Mouse (Mus musculus): Measurements from ENCODE around the gene Cnr2. TPM values are rescaled to one million over a fixed set of nuclear protein-coding genes. Genes with fewer than 3 reads are reported as not detected.

Cnr2 gene
- polyA plus RNA-seq, 1 experiment: 44.8 TPM

DNA sequence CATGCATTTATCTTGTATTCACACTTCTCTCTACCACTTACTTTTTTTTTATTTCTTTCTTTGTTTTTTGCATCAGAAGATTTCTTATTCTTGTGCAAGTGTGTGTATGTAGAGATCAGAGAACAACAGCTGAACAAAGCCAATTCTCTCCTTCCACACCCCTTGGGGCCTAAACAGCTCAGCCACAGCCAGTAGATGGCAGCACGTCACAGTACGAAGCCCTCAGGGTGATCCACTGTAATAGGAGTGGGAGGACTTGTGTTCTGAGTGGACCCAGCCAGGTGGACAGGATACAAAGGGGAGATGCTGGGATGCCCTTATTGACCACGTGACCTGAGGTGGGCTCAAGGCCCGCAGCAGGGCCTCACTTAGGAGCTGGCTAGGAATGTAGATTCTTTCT is 5.3 kb upstream of the Cnr2 start:
- DNase-seq (ENCODE audit: low read depth in 1 of 2, low spot score in 2 of 2): peak; percentile 73 to 86
- peak; percentile 95; the same call in 1 of the 2 replicates for TF ChIP-seq CTCF (IDR thresholded peaks at IDR 0.05; ENCODE audit: extremely low read depth, insufficient read depth, insufficient read length, insufficient replicate concordance)
- no peak for TF ChIP-seq POLR2A (IDR thresholded peaks at IDR 0.05; ENCODE audit: low read depth, low read length)
- Histone ChIP-seq H3K27me3 (ENCODE audit: control insufficient read depth, insufficient read depth, low read length) (no peaks in the 10 kb centered on the region), H3K4me1 (ENCODE audit: control insufficient read depth, insufficient read depth, insufficient read length) (peaks cover 5% of the 10 kb centered on the region; the same call in 1 of the 2 replicates), H3K27ac (ENCODE audit: insufficient read depth, low read length) (no peak overlapping the region), H3K4me3 (ENCODE audit: extremely low read depth, insufficient read depth, insufficient read length) (no peak overlapping the region), H3K36me3 (ENCODE audit: control insufficient read depth, insufficient read depth, low read length) (no peaks in the 10 kb centered on the region)
- 4% methylated on average over 4 of the region's 4 CpGs for WGBS

DNA sequence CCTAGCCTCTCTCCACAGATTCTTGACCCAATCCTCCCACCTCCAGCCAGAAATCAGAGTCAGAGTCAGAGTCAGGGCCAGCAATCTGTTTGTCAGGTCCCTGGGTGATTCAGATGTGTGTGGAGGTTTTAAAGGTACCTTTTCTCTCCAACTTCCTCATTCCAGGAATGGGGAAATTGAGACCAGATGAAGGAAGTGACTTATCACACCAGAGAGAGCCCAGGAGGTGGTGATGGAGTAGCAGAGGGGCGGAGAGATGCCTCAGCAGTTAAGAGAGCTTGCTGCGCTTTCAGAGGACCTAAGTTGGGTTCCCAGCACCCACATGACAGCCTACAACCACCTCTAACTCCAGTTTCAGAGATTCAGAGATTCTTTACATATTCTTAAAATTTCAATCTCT is 3.7 kb upstream of the Cnr2 start:
- no peak for TF ChIP-seq CTCF (IDR thresholded peaks at IDR 0.05; ENCODE audit: extremely low read depth, insufficient read depth, insufficient read length, insufficient replicate concordance)
- H3K27ac ChIP-seq (ENCODE audit: insufficient read depth, low read length): no peak overlapping the region
- 73% methylated on average over 2 of the region's 2 CpGs for WGBS
- no peak for DNase-seq (ENCODE audit: low read depth in 1 of 2, low spot score in 2 of 2)
- H3K27me3 ChIP-seq (ENCODE audit: control insufficient read depth, insufficient read depth, low read length): no peaks in the 10 kb centered on the region
- H3K4me3 ChIP-seq (ENCODE audit: extremely low read depth, insufficient read depth, insufficient read length): no peak overlapping the region
- no peaks in the 10 kb centered on the region for H3K36me3 ChIP-seq (ENCODE audit: control insufficient read depth, insufficient read depth, low read length)
- peaks cover 5% of the 10 kb centered on the region; the same call in 1 of the 2 replicates for H3K4me1 ChIP-seq (ENCODE audit: control insufficient read depth, insufficient read depth, insufficient read length)

GRCm38 (mm10) chr4:135892884-135893283 is 2.3 kb upstream of the Cnr2 start:
- no peak for DNase-seq (ENCODE audit: low read depth in 1 of 2, low spot score in 2 of 2)
- Histone ChIP-seq H3K4me1 (ENCODE audit: control insufficient read depth, insufficient read depth, insufficient read length) (peaks cover 12% of the 10 kb centered on the region), H3K4me3 (ENCODE audit: extremely low read depth, insufficient read depth, insufficient read length) (no peak overlapping the region), H3K36me3 (ENCODE audit: control insufficient read depth, insufficient read depth, low read length) (no peaks in the 10 kb centered on the region), H3K27ac (ENCODE audit: insufficient read depth, low read length) (no peak overlapping the region), H3K27me3 (ENCODE audit: control insufficient read depth, insufficient read depth, low read length) (no peaks in the 10 kb centered on the region)
- no peak for TF ChIP-seq POLR2A (IDR thresholded peaks at IDR 0.05; ENCODE audit: low read depth, low read length)
- peak; percentile 10; the same call in 1 of the 2 replicates for TF ChIP-seq CTCF (IDR thresholded peaks at IDR 0.05; ENCODE audit: extremely low read depth, insufficient read depth, insufficient read length, insufficient replicate concordance)
- 74% methylated on average over 4 of the region's 4 CpGs for WGBS

- WGBS: 11% methylated on average over 6 of the region's 6 CpGs
- H3K4me3 ChIP-seq (ENCODE audit: extremely low read depth, insufficient read depth, insufficient read length): peak overlapping the region; percentile 71
- H3K36me3 ChIP-seq (ENCODE audit: control insufficient read depth, insufficient read depth, low read length): no peaks in the 10 kb centered on the region
- H3K27me3 ChIP-seq (ENCODE audit: control insufficient read depth, insufficient read depth, low read length): no peaks in the 10 kb centered on the region
- peaks cover 23% of the 10 kb centered on the region for H3K4me1 ChIP-seq (ENCODE audit: control insufficient read depth, insufficient read depth, insufficient read length)
- peak in 1 of 2 experiments; percentile 63 for DNase-seq (ENCODE audit: low read depth in 1 of 2, low spot score in 2 of 2)
- peak overlapping the region; percentile 92 for H3K27ac ChIP-seq (ENCODE audit: insufficient read depth, low read length)
- TF ChIP-seq CTCF (IDR thresholded peaks at IDR 0.05; ENCODE audit: extremely low read depth, insufficient read depth, insufficient read length, insufficient replicate concordance) (no peak), POLR2A (IDR thresholded peaks at IDR 0.05; ENCODE audit: low read depth, low read length) (peak; percentile 22; the same call in 1 of the 2 replicates)
These were observed 963 bp downstream of the Cnr2 start for GRCm38 (mm10) chr4:135896157-135896556.

DNA sequence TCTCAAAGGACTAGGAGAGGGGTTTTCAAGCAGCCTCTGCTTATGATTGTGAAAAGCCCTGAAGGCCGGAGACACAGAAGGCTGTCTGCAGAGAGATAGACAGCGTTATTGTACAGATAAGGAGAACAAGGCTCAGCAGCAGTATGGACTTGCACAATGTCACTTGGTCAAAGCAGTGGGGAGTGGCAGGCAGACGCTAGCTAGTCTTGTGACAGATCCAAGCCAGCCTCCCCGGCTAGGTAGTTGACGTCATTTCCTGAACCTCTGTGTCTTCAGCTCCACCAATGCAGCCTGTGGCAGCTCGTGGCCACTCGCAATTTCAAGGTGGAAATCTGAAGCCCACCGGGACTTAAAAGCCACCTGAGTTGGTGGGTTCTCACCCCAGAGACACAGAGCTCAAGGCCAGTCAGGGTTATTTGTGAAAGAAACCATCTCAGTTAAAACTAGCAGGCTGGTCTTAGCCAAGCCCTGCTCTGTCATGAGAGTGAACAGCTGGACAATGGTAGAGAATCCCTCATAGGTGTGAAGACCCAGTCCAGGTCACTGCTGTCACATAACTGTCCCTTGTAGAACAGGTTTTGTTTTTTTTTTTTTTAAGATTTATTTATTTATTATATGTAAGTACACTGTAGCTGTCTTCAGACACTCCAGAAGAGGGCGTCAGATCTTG is 3.3 kb downstream of the Cnr2 start:
- peak overlapping the region; percentile 92 for H3K27ac ChIP-seq (ENCODE audit: insufficient read depth, low read length)
- no peaks in the 10 kb centered on the region for H3K27me3 ChIP-seq (ENCODE audit: control insufficient read depth, insufficient read depth, low read length)
- H3K36me3 ChIP-seq (ENCODE audit: control insufficient read depth, insufficient read depth, low read length): no peaks in the 10 kb centered on the region; the same call in 1 of the 2 replicates
- TF ChIP-seq CTCF (IDR thresholded peaks at IDR 0.05; ENCODE audit: extremely low read depth, insufficient read depth, insufficient read length, insufficient replicate concordance) (no peak), POLR2A (IDR thresholded peaks at IDR 0.05; ENCODE audit: low read depth, low read length) (peak; percentile 71)
- H3K4me3 ChIP-seq (ENCODE audit: extremely low read depth, insufficient read depth, insufficient read length): peak overlapping the region; percentile 19; the same call in 1 of the 2 replicates
- 13% methylated on average over 9 of the region's 9 CpGs for WGBS
- peaks cover 31% of the 10 kb centered on the region for H3K4me1 ChIP-seq (ENCODE audit: control insufficient read depth, insufficient read depth, insufficient read length)
- peak; percentile 75 to 89 for DNase-seq (ENCODE audit: low read depth in 1 of 2, low spot score in 2 of 2)

DNA sequence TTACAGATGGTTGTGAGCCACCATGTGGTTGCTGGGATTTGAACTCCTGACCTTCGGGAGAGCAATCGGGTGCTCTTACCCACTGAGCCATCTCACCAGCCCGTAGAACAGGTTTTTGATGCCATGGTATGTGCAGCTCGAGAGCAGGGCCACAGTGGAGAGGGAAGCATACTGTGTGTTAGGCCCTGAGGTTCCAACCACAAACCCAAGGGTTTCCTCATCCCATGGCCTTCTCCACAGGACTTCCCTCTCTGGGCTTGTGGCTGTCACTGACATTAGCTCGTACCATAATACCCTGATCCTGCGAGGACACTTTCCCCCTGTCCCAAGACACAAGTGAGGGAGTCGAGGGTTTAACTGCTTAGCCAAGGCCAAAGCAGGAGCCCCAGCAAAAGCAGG is 3.9 kb downstream of the Cnr2 start:
- TF ChIP-seq CTCF (IDR thresholded peaks at IDR 0.05; ENCODE audit: extremely low read depth, insufficient read depth, insufficient read length, insufficient replicate concordance): no peak
- H3K36me3 ChIP-seq (ENCODE audit: control insufficient read depth, insufficient read depth, low read length): no peaks in the 10 kb centered on the region; the same call in 1 of the 2 replicates
- WGBS: 58% methylated on average over 7 of the region's 7 CpGs
- H3K27ac ChIP-seq (ENCODE audit: insufficient read depth, low read length): peak overlapping the region; percentile 84
- H3K27me3 ChIP-seq (ENCODE audit: control insufficient read depth, insufficient read depth, low read length): no peaks in the 10 kb centered on the region
- no peak for DNase-seq (ENCODE audit: low read depth in 1 of 2, low spot score in 2 of 2)
- peaks cover 36% of the 10 kb centered on the region for H3K4me1 ChIP-seq (ENCODE audit: control insufficient read depth, insufficient read depth, insufficient read length)
- H3K4me3 ChIP-seq (ENCODE audit: extremely low read depth, insufficient read depth, insufficient read length): no peak overlapping the region

DNA sequence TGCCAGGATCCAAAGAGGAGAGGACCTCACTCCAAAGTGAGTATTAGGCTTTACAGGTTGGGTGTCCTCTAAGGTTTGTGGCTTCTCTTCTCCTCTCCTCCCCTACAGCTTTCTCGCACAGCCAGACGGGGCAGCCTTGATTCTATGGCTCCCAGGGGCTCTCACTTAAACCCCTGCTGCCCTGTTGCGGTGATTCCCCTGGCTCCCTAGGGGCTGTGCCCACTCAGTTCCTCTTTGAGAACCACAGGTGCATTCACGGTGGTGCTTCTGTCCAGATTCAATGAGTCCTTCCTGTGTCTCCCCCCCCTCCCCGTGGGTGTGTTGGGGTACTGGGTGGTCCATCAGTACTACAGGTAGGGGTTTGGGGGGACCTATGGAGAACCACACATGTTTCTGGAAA is 4.8 kb downstream of the Cnr2 start:
- Histone ChIP-seq H3K27me3 (ENCODE audit: control insufficient read depth, insufficient read depth, low read length) (no peaks in the 10 kb centered on the region), H3K4me1 (ENCODE audit: control insufficient read depth, insufficient read depth, insufficient read length) (peaks cover 39% of the 10 kb centered on the region), H3K36me3 (ENCODE audit: control insufficient read depth, insufficient read depth, low read length) (no peaks in the 10 kb centered on the region; the same call in 1 of the 2 replicates), H3K4me3 (ENCODE audit: extremely low read depth, insufficient read depth, insufficient read length) (no peak overlapping the region), H3K27ac (ENCODE audit: insufficient read depth, low read length) (peak overlapping the region; percentile 89)
- peak; percentile 84 to 92 for DNase-seq (ENCODE audit: low read depth in 1 of 2, low spot score in 2 of 2)
- WGBS: 24% methylated on average over 5 of the region's 5 CpGs
- peak; percentile 5; the same call in 1 of the 2 replicates for TF ChIP-seq POLR2A (IDR thresholded peaks at IDR 0.05; ENCODE audit: low read depth, low read length)
- no peak for TF ChIP-seq CTCF (IDR thresholded peaks at IDR 0.05; ENCODE audit: extremely low read depth, insufficient read depth, insufficient read length, insufficient replicate concordance)
